Mouse (Mus musculus) E14TG2a.4 (cell line): ENCODE data around the gene Tiam1.
A peak's percentile ranks its signal among the peaks of the same experiment; 100 is the strongest.

Source experiments
- CTCF ChIP-seq: conservative IDR thresholded peaks from 2 replicates; pipeline ENCODE4 v1.5.1; 2014; ENCODE audit warnings: low read length
- POU5F1 ChIP-seq: IDR thresholded peaks from 2 replicates; pipeline ENCODE4 v1.6.1; 2014; ENCODE audit warnings: low read length, borderline replicate concordance

GRCm38 (mm10) chr16:89867212-89867829, 276.2 kb downstream of the Tiam1 start:
- TF ChIP-seq CTCF (peak; percentile 22), POU5F1 (no peak)
